Mouse (Mus musculus) CH12.LX (cell line): ENCODE results near the gene Rtn4rl1.

Source experiments
- CTCF ChIP-seq, 2 experiments: IDR thresholded peaks in 1 of 2; conservative IDR thresholded peaks in 1 of 2; 2 replicates each; pipeline ENCODE4 v1.5.1; 2011 to 2012; ENCODE audit warnings: low read depth in 2 of 2, low read length in 2 of 2, improper control_type of control experiment in 1 of 2, inconsistent platforms in 1 of 2, mild to moderate bottlenecking in 1 of 2, moderate library complexity in 1 of 2
- EP300 ChIP-seq: IDR thresholded peaks from 2 replicates; pipeline ENCODE4 v1.6.1; 2011; ENCODE audit warnings: low read length, improper control_type of control experiment
- MAX ChIP-seq: IDR thresholded peaks from 2 replicates; pipeline ENCODE4 v1.6.1; 2011; ENCODE audit warnings: low read length, improper control_type of control experiment
- POLR2A ChIP-seq: IDR thresholded peaks from 2 replicates; pipeline ENCODE4 v1.6.1; 2011; ENCODE audit warnings: low read depth, mild to moderate bottlenecking, improper control_type of control experiment, low read length
- USF1 ChIP-seq: IDR thresholded peaks from 2 replicates; pipeline ENCODE4 v1.6.1; 2014; ENCODE audit warnings: low read depth, mild to moderate bottlenecking, inconsistent platforms, low read length, improper control_type of control experiment

- TF ChIP-seq MAX (no peak), USF1 (no peak), CTCF (conservative IDR thresholded peaks at IDR 0.05 in 1 of 2, IDR thresholded peaks at IDR 0.05 in 1 of 2; ENCODE audit: low read depth in 2 of 2, low read length in 2 of 2) (no peak), POLR2A (no peak), EP300 (no peak)
Measured at GRCm38 (mm10) chr11:75263964-75264312, 70.4 kb downstream of the Rtn4rl1 start.
